Mouse (Mus musculus): Measurements from ENCODE around the gene Mmp10. TPM values are rescaled to one million over a fixed set of nuclear protein-coding genes. Genes with fewer than 3 reads are reported as not detected.

Gene Mmp10
- polyA plus RNA-seq (2016; fragmentation: Nextera tagmentation; extraction: Ambion mirVana): not detected in 2 replicates

DNA sequence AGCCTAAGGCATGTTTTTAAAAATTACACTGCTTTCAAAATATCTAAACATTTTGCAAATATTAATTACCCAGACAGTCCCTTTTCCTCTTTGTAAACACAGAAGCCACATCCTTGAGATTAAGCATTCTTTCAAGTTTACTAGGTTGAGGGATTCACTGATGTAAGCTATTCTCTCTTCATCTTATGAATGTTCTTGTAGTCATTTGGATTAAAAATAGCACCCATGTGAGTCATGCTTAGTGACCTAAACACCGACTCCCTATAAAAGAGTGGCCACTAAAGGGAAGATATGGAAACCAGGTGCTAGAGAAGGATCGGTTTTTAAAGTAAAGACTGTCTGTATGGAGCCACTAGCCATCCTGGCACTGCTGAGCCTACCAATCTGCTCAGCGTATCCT, at the start of gene Mmp10:
TSS of gene Mmp10 (plus strand) at position 302 of the 400 bp plus-strand sequence.
- whole genome bisulfite sequencing: 95% methylated on average over 3 of the region's 3 CpGs
- Histone ChIP-seq H3K4me2 (no peak within 1 kb of the TSS), H3K9me3 (no peaks in the 10 kb centered on the region), H3K36me3 (replicated peaks) (no peaks in the 10 kb centered on the region), H3K4me3 (replicated peaks) (no peak within 1 kb of the TSS), H3K9ac (no peak within 1 kb of the TSS), H3K27ac (no peak within 1 kb of the TSS), H3K27me3 (no peaks in the 10 kb centered on the region), H3K4me1 (no peaks in the 10 kb centered on the region)
- no peak for ATAC-seq (ENCODE audit: low FRiP score)

DNA sequence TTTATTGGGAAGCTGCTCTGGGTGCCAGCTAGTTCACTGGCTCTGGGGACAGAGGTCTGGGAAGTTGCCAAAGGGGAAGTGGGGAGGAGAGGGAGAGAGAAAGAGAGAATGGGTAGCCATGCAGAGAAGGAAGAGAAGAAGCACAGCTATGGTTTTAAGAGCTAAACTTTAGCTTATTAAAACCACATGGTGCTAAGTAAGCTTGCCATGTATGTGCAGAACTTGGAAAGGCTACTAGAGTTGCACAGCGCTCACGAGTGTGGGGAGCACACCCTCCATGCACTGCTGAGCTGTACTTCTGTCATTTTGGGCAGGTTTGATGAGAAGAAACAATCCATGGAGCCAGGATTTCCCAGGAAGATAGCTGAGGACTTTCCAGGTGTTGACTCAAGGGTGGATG, 48.9 kb upstream of the Mmp10 start:
- WGBS: 83% methylated on average over 2 of the region's 2 CpGs

DNA sequence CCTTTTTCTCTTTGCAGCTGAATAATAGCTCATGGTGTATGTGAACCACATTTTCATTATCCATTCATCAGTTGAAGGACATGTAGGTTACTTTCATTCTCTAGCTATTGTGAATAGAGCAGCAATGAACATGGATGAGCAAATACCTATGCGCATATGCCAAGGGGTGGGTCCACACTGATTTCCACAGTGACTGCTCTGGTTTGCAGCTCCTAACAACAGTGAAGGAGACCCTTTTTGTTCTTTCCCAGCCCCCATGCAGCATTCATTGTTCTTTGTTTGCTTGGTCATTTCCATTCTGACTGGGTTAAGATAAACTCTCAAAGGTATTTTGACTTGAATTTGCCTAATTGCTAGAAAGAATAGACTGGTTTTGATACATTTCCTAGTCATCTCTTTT, 31.9 kb upstream of the Mmp10 start:
- 87% methylated on average over 1 of the region's 1 CpGs for WGBS

More for the DNA sequence above, 48.9 kb upstream of the Mmp10 start:
- H3K9me3 ChIP-seq: no peaks in the 10 kb centered on the region
- no peak overlapping the region for H3K9ac ChIP-seq
- H3K27me3 ChIP-seq: no peaks in the 10 kb centered on the region
- no peak overlapping the region for H3K4me3 ChIP-seq (replicated peaks)
- H3K36me3 ChIP-seq (replicated peaks): no peaks in the 10 kb centered on the region
- no peak for ATAC-seq (ENCODE audit: low FRiP score)
- no peaks in the 10 kb centered on the region for H3K4me1 ChIP-seq
- H3K4me2 ChIP-seq: no peak overlapping the region
- no peak overlapping the region for H3K27ac ChIP-seq

DNA sequence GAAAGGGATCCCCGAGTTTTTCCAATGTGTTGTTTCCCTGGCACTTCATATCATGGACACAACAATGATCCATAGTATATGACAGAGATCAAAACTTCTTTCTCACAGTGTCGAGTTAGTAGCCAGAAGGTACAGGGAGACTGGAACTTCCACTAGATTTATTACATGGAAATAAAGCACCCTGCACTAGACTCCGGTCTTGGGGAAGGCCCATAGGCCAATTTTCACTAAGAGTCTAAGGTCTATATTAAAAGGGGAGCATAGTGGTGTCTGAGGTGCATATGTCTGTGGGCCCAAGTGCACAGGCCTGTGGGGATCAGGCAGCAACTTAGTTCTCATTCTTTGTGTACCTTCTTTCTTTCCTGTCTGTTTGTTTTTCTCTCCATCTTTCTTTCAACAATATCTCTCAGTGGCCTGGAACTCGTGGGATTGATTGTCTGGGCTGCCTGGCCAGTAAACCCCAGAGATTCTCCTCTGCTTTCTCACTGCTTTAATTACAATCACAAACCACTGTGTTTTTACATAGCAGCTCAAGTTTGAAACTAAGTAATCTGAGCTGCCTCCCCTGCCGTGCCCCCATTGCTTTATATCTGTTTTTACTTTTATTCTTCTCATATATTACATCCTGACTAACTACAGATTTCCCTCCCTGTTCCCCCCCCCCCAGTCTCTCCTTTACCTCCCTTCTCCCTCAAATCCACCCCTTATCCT, 18.3 kb upstream of the Mmp10 start:
- H3K9ac ChIP-seq: no peak overlapping the region
- no peaks in the 10 kb centered on the region for H3K27me3 ChIP-seq
- no peaks in the 10 kb centered on the region for H3K4me1 ChIP-seq
- H3K4me2 ChIP-seq: no peak overlapping the region
- no peaks in the 10 kb centered on the region for H3K36me3 ChIP-seq (replicated peaks)
- H3K27ac ChIP-seq: no peak overlapping the region
- ATAC-seq (ENCODE audit: low FRiP score): no peak
- WGBS: 79% methylated on average over 5 of the region's 5 CpGs
- H3K9me3 ChIP-seq: no peaks in the 10 kb centered on the region
- no peak overlapping the region for H3K4me3 ChIP-seq (replicated peaks)

More for the DNA sequence above, 31.9 kb upstream of the Mmp10 start:
- Histone ChIP-seq H3K9me3 (no peaks in the 10 kb centered on the region), H3K4me1 (no peaks in the 10 kb centered on the region), H3K27ac (no peak overlapping the region), H3K4me3 (replicated peaks) (no peak overlapping the region), H3K9ac (no peak overlapping the region), H3K36me3 (replicated peaks) (no peaks in the 10 kb centered on the region), H3K27me3 (no peaks in the 10 kb centered on the region), H3K4me2 (no peak overlapping the region)
- no peak for ATAC-seq (ENCODE audit: low FRiP score)

DNA sequence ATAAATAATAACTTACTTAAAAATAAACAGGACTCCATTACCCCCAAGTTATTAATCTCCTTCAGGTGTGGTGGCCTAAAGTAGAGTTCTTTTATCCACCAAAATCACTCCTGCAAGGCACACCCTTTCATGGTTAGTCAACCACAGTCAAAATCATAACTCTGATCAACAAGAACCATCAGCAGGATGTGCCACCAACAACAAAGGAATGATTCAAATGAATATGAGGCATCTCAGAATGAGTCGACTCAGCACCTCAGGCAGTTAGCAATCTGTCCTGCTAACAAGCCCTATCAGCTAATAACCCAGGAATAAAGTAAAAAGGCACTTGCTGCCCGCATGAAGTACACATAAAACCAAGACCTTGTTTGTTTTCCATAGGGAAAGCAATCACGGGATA, 1.0 kb upstream of the Mmp10 start:
- Histone ChIP-seq H3K4me1 (no peaks in the 10 kb centered on the region), H3K9ac (no peak overlapping the region), H3K27ac (no peak overlapping the region), H3K4me3 (replicated peaks) (no peak overlapping the region), H3K36me3 (replicated peaks) (no peaks in the 10 kb centered on the region), H3K9me3 (no peaks in the 10 kb centered on the region), H3K27me3 (no peaks in the 10 kb centered on the region), H3K4me2 (no peak overlapping the region)
- WGBS: 83% methylated on average over 3 of the region's 3 CpGs
- no peak for ATAC-seq (ENCODE audit: low FRiP score)

DNA sequence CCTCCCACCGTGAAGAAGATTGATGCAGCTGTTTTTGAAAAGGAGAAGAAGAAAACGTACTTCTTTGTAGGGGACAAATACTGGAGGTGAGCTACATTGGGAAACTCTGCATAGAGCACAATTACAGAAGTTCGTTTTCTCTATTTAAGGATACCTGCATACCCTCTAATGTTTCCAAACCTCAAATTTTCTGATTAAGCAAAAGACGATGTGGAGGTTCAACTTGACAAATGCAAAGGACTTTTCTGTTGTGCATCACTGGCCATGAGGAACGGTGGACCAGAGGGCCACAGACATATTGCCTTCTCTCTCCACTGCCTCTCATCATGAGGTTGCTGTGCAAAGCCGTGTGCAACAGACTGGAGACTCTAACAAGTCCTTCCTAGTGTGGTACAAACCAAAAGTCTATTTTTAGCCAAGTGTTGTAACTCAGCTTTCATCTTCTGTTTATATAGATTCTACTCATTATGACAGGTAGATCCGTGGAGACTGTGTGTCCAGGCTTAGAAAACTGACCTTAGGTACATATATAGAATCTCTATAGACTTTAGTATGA, 5.2 kb downstream of the Mmp10 start:
- Histone ChIP-seq H3K27me3 (no peaks in the 10 kb centered on the region), H3K27ac (no peak overlapping the region), H3K9me3 (no peaks in the 10 kb centered on the region), H3K4me2 (no peak overlapping the region), H3K9ac (no peak overlapping the region), H3K4me3 (replicated peaks) (no peak overlapping the region), H3K4me1 (no peaks in the 10 kb centered on the region), H3K36me3 (replicated peaks) (no peaks in the 10 kb centered on the region)
- ATAC-seq (ENCODE audit: low FRiP score): no peak
- 85% methylated on average over 7 of the region's 7 CpGs for WGBS

DNA sequence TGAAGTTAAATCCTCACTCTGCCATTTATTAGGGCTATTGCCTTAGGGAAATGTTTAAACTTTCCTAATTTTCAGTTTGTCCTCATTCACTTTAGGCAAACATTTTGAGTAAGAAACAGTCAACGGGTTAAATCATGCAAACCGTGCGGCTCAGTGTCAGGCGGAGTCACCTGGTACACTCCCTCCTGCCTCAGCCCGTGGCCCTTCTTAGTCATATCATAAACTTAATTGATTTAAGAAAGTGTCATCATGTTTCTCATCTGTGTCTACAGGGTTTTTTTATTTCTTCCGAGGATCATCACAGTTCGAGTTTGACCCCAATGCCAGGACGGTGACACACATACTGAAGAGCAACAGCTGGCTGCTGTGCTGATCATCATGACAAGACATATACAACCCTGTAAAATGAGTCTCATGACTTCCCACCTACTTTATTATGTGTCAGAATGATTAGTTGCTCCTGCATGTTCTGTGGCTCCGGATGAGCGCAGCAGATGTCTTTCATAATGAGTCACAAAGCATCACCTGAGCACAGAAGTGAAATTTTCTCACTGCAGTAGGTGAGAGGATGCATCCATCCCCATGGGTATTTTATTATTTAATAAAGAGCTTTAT, 7.6 kb downstream of the Mmp10 start:
- Histone ChIP-seq H3K4me3 (replicated peaks) (no peak overlapping the region), H3K9me3 (no peaks in the 10 kb centered on the region), H3K9ac (no peak overlapping the region), H3K27me3 (no peaks in the 10 kb centered on the region), H3K36me3 (replicated peaks) (no peaks in the 10 kb centered on the region), H3K4me2 (no peak overlapping the region), H3K27ac (no peak overlapping the region), H3K4me1 (no peaks in the 10 kb centered on the region)
- no peak for ATAC-seq (ENCODE audit: low FRiP score)
- WGBS: 93% methylated on average over 10 of the region's 10 CpGs

DNA sequence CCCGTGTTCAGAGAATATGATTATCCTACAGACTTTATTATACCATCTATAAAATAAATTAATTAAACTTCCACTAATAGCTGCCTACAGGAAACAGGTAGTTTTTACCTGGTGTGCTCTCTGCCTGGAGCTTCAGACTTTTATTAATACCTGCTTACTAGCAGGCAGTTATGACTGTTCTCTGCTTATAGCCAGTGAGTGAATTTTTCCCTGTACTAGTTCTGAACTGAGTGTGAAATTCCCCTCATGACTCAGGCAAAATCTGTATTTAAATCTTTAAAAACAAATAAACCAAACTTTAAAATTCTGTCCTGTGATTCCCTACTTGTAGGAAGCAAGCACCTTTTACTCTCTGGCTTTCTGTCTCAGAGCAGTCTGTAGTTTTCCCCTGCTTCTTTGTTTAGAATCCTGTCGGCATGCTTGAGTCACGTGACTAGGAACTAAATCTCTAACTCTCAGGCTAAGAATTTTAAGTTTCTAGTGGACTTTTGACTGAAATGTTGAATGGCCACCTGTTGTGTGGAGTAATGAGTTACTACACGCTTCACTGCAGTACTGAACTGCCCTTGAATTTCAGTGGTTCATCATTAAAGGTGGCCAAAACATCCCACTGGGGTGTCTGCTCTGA, 15.9 kb downstream of the Mmp10 start:
- 57% methylated on average over 4 of the region's 4 CpGs for WGBS
- Histone ChIP-seq H3K27ac (no peak overlapping the region), H3K4me2 (no peak overlapping the region), H3K36me3 (replicated peaks) (no peaks in the 10 kb centered on the region), H3K4me3 (replicated peaks) (no peak overlapping the region), H3K9ac (no peak overlapping the region), H3K27me3 (no peaks in the 10 kb centered on the region), H3K4me1 (no peaks in the 10 kb centered on the region), H3K9me3 (no peaks in the 10 kb centered on the region)
- no peak for ATAC-seq (ENCODE audit: low FRiP score)

DNA sequence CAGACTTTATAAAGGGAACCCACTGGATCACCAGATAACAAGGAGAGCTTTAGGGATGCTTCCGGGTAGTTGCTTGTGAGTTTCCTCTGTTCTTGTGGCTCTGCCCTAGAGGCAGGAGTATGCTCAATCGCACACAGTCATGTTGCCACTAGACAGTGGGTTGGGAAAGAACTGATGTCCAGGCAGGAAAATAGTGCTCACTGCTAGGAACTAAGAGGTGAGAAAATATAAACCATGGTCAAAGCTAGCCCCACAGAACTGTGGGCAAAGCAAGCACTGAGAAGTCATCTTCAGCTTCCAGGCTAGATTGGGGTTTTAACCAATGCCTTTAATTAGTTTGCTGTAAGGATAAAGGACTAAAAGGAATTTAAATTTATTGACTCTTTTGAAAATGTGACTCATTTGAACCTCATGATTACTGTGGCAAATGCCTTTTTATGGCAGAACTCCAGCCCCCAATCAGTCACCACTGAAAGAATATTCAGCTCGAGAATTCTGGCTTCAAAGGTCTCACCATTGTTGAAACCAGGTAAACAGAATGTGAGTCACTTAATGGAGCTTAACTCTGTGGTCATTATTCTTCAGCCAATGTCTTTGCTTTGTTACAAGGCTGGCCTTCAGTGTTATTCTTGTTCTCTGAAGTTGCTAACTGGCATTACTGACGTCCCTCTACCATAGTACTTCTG, 24.2 kb downstream of the Mmp10 start:
- no peak overlapping the region for H3K9ac ChIP-seq
- ATAC-seq (ENCODE audit: low FRiP score): no peak
- no peaks in the 10 kb centered on the region for H3K27me3 ChIP-seq
- 69% methylated on average over 4 of the region's 4 CpGs for WGBS
- H3K9me3 ChIP-seq: no peaks in the 10 kb centered on the region
- no peaks in the 10 kb centered on the region for H3K4me1 ChIP-seq
- H3K4me2 ChIP-seq: no peak overlapping the region
- no peak overlapping the region for H3K27ac ChIP-seq
- no peak overlapping the region for H3K4me3 ChIP-seq (replicated peaks)
- no peaks in the 10 kb centered on the region for H3K36me3 ChIP-seq (replicated peaks)

DNA sequence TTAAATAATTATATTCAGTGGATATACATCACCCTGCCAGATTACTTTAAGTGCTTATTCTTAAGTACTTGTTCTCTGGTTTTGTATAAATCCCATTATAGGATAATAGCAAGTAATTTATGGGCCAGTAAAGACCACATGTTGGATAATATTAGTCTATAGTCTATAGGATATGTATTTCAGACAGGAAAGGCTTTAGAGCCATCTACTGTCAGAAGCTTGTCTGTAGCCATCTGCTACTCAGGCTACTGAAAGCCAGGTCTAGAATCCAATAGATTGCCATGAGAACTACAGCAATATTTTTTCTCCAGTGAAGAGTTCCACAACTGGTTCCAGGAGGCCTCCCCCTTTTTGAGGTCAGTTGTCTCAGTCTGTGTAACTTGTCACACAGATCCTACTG, 40.6 kb downstream of the Mmp10 start:
- H3K4me1 ChIP-seq: no peaks in the 10 kb centered on the region
- H3K27ac ChIP-seq: no peak overlapping the region
- H3K4me2 ChIP-seq: no peak overlapping the region
- H3K9me3 ChIP-seq: no peaks in the 10 kb centered on the region
- H3K4me3 ChIP-seq (replicated peaks): no peak overlapping the region
- no peak overlapping the region for H3K9ac ChIP-seq
- no peak for ATAC-seq (ENCODE audit: low FRiP score)
- no peaks in the 10 kb centered on the region for H3K27me3 ChIP-seq
- H3K36me3 ChIP-seq (replicated peaks): no peaks in the 10 kb centered on the region

DNA sequence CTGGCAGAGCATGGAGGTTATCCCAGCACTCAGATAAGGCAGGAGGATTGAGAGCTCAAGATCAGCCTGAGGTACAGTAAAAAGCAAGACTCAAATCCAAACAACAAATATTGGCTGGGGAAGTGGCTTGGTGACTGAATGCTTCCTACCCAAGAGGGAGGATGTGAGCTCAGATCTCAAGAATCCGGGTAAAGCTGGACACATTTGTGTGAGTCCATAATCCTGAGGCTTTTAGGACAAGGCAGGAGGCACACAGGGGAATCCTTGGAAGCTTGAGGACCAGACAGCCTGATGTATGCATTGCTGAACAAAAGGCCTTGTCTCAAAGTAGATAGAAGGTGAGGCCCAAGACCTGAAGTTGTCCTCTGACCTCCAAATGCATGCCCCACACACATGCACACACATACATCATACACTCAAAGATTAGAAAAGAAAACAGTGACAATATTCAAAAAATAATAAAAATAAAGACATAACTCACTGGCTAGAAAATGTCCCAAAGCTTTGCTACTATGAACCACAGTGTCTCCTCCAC, 42.8 kb downstream of the Mmp10 start:
- no peak overlapping the region for H3K27ac ChIP-seq
- H3K27me3 ChIP-seq: no peaks in the 10 kb centered on the region
- H3K4me2 ChIP-seq: no peak overlapping the region
- H3K9ac ChIP-seq: no peak overlapping the region
- H3K9me3 ChIP-seq: no peaks in the 10 kb centered on the region
- H3K4me1 ChIP-seq: no peaks in the 10 kb centered on the region
- no peak for ATAC-seq (ENCODE audit: low FRiP score)
- WGBS: 78% methylated on average over 1 of the region's 1 CpGs
- no peak overlapping the region for H3K4me3 ChIP-seq (replicated peaks)
- H3K36me3 ChIP-seq (replicated peaks): no peaks in the 10 kb centered on the region

DNA sequence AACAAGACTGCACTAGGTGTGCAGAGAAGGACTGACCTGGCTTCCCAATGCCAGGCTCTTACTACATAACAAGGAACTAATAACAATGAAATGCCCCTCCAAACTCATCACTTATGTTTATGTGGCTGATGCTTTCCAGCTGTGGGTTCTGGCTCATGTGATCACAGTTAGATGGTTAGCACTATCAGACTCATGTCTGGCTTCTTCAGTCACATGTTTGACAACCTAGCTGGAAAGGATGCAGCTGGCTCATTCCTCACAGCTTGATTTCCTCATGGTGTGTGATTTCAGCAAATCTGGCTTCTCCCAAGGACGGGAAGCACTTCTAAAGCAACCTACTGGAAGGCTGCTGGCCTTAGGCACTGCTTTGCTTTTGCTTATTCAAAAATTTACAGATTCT, 43.3 kb downstream of the Mmp10 start:
- no peaks in the 10 kb centered on the region for H3K27me3 ChIP-seq
- no peaks in the 10 kb centered on the region for H3K4me1 ChIP-seq
- ATAC-seq (ENCODE audit: low FRiP score): no peak
- no peak overlapping the region for H3K4me3 ChIP-seq (replicated peaks)
- 60% methylated on average over 1 of the region's 1 CpGs for WGBS
- H3K27ac ChIP-seq: no peak overlapping the region
- no peak overlapping the region for H3K9ac ChIP-seq
- H3K4me2 ChIP-seq: no peak overlapping the region
- no peaks in the 10 kb centered on the region for H3K36me3 ChIP-seq (replicated peaks)
- no peaks in the 10 kb centered on the region for H3K9me3 ChIP-seq

Measured in forebrain, embryonic 12.5 days (tissue).